Mouse (Mus musculus) G1E (cell line): ENCODE measurements around the gene Tnfrsf8.

Experiments
- CTCF ChIP-seq: IDR thresholded peaks from 2 replicates; pipeline ENCODE4 v1.5.1; 2012; ENCODE audit warnings: low read depth, low read length, inconsistent platforms, mixed read lengths
- GATA1 ChIP-seq: IDR thresholded peaks from 2 replicates; pipeline ENCODE4 v1.6.1; 2012; ENCODE audit warnings: borderline replicate concordance, low read length, inconsistent platforms, mixed read lengths
- GATA2 ChIP-seq: IDR thresholded peaks from 2 replicates; pipeline ENCODE4 v1.6.1; 2012; ENCODE audit warnings: low read depth, low read length, inconsistent platforms, borderline replicate concordance
- POLR2AphosphoS5 ChIP-seq: IDR thresholded peaks from 2 replicates; pipeline ENCODE4 v1.6.1; 2012; ENCODE audit warnings: low read depth, low read length, inconsistent platforms; ENCODE audit not compliant: insufficient replicate concordance

- TF ChIP-seq CTCF, result no peak
- TF ChIP-seq GATA2, result no peak
- no peak for TF ChIP-seq POLR2AphosphoS5
- no peak for TF ChIP-seq GATA1
These were observed 4.6 kb upstream of the Tnfrsf8 start for GRCm38 (mm10) chr4:145319274-145320226.
